Mouse (Mus musculus) inflammation-experienced regulatory T-cells, adult 6 months (primary cell): ENCODE data around the gene Fam196b. TPM values are rescaled to one million over a fixed set of nuclear protein-coding genes. Genes with fewer than 3 reads are reported as not detected.

Experiments
- ATAC-seq: one replicate; pipeline ENCODE4 v1.8.0; 2017
- polyA plus RNA-seq, 3 experiments: library from polyadenylated mRNA; unstranded; fragments of 100-300 nt; shearing (Covaris generic); gene quantifications; one replicate each; pipeline ENCODE4 v1.2.1; 2017

Gene Fam196b
- polyA plus RNA-seq, 3 experiments from 2014 or later: 4.0 to 8.0 (median 6.3) TPM

DNA sequence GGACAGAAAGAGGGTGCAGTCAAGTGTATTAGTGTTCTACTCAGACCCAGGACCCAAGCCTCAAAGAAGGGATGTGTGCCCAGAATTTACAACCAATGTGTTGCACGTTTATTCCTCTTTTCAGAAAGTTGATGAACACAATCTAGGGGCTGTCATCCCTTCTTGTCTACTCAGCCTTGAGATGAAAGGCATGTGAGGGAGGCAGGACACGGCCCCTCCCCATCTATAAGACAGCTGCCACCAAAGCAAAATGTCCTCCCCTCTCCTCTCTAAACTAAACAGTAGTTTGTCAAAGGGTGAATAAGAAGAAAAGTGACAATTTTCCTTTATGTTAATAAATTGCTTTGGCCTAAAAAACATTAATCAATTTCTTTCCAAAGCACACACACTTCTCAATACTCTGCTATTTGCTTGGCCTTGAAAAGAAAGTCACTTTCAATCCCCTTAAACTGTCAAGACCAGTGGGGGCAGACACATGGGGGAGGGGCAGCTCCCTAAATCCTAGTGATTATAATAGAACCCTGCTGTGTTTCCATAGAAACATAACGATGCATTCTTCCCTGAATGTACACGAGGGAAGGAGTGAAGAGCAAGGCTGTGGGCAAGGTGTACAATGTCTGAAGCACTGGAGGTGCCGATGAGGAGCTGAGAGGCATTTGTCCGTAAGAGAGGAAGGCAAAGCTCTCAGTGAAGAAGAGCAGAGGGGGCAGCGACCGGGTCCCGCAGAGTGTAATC, 101.4 kb downstream of the Fam196b start:
- ATAC-seq: no peak

DNA sequence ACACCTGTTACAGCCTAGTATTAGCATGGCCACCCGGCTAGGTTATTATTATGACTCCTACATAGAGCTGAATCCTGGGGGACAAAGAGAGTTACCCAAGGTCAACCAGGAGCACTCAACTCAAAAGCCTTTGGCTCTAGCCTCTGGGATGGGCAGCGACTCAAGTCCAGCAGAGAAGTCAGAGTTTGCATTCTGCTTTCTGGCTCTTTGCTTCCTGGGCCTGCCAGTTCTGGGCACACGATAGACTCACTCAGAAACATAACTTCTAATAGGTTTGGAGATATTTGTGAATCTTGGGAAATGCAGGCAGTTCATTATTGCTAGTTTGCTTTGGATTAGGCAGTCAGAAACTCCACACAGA, 102.0 kb downstream of the Fam196b start:
- ATAC-seq: no peak

DNA sequence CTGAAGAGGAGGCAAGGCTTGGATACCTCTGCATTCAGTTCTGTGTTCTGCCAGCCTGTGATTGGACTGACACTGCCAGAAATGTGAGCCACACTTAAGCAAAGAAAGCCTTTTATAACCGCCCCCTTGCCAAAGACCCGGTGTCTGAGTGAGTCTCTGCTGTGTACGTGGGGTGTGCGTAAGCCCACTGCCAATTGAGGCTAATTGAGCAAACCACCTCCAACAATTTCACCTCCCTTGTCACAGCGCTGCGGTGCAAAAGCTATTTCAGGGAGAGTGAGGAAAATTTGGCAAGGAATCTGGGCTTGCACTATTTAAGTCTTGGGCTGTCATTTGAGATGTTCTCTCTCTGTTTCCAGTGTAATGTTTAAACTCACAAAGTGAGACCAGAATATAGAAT, 106.4 kb downstream of the Fam196b start:
- no peak for ATAC-seq

DNA sequence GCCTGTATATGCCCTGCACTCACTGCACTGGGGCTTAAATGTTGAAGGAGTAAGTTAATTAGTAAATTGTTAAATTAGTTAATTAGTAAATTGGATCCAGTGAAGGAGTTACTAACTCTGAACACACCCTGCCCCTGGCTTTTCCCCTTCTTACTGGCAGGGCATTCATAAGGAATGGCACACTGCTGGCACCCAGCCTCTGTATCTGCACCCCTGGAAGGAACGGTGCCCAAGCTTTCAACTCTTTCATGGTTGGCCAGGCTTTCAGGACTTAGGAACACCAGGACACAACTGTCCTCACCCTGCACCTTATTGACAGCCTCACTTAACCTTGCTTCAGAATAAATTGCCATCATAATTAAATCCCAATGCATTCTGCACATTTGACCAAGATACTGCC, 109.9 kb downstream of the Fam196b start:
- no peak for ATAC-seq

DNA sequence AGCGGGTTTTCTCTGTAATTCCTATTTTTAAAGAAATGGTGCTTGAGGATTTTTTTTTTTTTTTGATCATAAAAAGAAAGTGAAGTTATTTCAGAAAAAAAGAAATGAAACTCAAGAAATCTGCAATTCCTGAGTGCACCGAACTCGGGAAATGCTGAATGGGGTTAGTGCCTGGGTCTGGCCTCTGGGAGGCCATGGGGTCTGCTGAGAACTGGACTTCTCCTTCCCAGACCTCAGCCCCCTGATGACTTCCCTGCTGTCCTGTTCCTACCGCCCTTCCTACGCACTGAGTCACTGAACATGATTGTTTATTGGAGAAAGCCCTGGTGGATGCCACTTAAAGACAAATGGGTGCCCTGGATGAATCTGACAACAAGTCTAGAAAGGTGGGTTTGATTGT, 112.6 kb downstream of the Fam196b start:
- no peak for ATAC-seq

DNA sequence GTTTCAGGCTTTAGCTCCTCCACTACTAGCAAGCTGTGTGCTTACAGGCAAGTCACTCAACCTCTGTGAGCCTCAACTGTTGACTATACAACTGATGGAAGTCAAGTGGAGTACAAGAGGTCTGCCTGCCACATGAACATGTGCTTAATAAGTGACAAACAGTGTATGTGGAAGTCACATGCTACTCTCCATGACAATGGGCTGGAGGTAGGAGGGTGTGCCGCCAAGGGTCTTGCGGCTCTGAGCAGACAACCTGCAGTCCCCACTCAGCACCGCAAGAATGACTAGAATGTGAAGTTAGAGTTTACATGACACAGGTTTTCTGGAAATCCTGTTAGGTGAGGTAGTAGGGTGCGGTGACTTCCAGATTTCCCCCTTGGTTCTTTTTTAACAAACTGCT, 116.3 kb downstream of the Fam196b start:
- no peak for ATAC-seq

DNA sequence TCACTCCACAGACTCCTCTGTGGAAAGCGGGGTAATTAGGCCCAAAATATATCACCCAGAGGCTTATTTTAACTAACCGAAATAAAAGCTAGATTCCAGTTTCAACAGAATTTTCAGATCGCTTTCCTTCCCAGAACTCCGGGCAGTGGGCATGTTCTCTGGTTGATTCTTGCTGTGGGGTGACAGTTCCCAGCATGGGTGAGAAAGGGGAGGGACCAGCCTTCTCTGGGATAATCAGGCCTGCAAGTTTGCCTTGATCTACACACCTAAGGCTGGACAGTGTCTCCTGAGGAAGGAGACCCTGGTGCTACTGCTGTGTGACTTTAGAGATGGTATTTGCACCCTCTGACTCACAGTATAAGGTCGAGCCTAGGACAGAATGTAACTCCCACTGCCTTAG, 116.7 kb downstream of the Fam196b start:
- no peak for ATAC-seq

DNA sequence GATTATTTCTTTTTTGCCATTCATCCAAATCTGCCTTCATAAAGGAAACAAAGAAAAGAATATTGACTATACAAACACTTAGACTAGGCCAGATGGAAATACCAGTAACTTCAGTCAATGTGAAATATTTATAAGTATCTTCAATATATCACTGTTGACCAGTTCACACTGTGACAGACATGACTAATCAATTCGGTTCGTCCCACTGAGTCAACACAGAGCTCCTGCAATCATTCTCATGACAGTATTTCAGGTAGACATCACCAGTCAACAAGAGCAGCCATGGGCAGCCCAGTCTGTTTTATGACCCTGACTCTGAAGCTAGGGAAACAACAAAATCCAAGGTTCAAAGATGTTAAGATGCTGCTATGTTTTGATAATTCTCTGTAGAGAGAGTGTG, 117.4 kb downstream of the Fam196b start:
- no peak for ATAC-seq

DNA sequence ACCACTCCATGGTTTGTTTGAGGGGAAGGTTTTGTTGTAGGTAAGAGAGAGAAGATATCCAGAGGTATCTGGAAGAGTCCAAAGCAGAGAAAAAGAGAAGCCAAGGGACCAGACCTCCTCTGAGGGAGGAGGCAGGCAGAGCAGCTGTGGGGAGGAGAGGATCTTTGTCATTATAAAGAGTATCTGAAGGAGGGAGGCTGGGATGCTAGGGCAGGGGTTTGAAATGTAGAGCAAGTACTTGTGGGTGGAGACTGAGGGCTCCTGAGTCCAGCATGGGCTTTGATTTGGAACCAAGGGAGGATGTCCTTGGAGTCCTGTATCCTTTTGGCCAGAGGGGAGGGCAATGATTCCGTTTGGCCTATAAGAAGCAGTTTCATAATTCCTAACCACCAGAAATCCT, 122.8 kb downstream of the Fam196b start:
- ATAC-seq: no peak

DNA sequence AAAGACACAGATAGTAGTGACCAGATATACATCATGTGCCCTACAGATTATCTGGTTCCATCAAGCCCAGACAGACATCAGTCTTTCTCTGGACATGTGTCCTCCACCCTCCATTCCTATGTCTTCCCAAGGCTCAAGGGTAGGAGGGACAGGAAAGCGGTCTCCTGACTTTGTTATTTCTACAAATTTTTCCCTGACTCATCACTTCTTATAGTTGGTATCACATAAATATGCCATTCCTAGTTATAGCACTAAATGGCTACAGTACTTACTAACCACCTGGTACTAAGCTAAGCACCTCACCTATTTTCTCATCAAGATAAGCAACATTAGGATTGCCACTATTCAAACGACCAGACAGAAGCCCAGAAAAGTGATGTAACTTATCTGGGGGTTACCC, 123.8 kb downstream of the Fam196b start:
- no peak for ATAC-seq

DNA sequence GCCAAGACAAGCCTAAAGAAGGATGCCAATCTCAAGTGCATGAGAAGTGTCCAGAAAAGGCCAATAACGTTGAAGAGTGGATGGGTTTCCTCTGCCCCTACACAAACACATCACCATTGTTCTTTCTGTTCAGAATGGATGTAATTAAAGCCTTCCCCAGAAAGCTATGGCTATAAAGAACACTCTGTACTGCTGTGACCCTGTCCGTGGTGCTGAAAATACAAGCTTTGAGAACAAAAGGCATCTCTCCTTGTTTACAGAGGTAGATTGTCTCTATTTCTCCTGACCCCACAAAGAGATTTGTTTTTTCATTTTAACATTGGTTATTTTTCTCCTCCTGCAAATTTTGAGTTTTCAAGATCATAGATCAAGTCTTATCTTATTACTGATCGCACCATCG, 133.3 kb downstream of the Fam196b start:
- ATAC-seq: no peak

DNA sequence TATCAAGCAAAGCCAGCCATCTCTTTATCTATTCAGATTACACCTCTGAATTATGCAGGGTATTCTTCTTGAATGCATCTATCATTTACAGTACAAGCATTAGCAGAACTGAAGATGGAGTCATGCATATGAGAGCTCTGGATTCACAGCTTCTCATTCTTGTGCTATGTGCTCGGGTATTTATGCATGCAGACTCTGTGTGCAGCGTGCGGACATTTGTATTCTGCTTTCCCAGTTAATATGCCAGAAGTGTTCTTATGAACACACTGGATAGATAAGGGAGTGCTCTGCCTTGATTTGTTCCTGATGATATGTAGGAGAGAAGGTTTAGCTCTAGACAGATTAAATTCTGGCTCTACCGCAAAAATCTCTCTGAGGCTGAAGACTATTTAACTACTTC, 135.3 kb downstream of the Fam196b start:
- no peak for ATAC-seq

DNA sequence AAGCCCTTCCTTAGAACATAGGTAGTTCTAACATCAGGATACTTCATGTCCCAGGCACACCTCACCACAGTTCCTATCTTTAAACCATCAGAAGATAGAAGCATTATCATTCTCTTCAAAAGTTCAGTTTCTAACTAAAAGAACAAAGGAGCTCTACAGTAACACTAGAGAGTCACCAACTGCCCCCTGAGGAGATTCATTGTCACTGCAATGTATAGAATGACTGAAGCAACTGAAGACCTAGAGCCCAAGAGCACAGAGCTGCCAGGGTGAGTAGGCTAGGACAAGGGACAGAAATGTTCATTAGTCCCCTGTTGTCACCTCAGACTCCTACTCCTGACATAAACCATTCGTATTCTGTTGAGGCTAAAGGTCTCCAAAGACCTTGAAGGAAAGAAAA, 152.4 kb downstream of the Fam196b start:
- ATAC-seq: no peak

DNA sequence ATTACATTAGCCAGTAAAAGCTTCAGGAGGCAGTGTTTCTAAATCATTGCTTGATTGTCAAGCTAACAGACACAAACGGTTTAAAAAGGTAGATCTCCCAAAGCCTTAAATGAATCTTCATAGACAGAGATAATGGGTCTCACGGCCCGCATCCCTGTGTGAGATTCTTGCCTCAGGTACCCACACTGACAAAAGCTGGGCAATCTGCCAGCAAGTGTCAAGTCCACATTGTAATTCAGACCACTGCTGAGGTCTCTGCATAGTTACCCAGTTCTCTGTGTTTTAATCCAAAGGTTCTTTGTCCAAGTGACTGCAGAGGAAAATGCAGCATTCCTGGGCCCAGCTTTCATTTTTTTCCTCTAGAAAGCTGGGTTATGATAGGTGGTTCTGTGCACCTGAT, 153.9 kb downstream of the Fam196b start:
- ATAC-seq: no peak

DNA sequence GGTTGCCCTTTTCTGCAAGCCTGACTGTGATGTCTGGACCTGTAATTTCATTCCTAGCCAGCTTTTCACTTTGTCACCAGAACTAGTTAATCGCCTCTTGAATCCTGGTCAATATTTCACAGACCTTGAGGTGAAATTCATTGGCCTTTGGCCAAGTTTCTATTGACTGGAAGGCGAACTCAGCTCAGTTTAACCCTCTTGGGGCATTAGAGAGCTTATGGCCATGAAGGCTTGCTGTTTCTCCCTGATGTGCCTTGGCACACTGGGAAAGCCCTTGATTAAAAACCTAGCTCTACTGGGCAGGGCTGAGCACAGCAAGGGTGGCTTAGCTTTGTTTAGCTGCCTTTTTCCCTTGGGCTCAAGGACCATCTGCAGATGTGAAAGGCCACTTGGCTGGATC, 155.2 kb downstream of the Fam196b start:
- no peak for ATAC-seq

Other genes with a start within 250 kb of the Fam196b start
- 10 to 100 TPM in 1 of 3 experiments, 1 to 10 TPM in 2; 6.0 to 13.0 (median 7.7) TPM for gene 4930469K13Rik, start 216.3 kb upstream of the Fam196b start, polyA plus RNA-seq
- not detected for gene Foxi1, start 106.7 kb upstream of the Fam196b start, polyA plus RNA-seq